Mouse (Mus musculus) C2C12 (cell line): ENCODE data around the gene Adcy5. TPM values are rescaled to one million over a fixed set of nuclear protein-coding genes. Genes with fewer than 3 reads are reported as not detected.

ENCODE experiments used
- H3K27me3 ChIP-seq: one replicate; pipeline ENCODE4 v1.6.1; 2011; ENCODE audit not compliant: control insufficient read depth, insufficient read depth, insufficient read length
- H3K36me3 ChIP-seq: one replicate; pipeline ENCODE4 v1.6.1; 2011; ENCODE audit not compliant: control insufficient read depth, insufficient read depth
- H3K4me3 ChIP-seq: one replicate; pipeline ENCODE4 v1.5.1; 2011; ENCODE audit warnings: mild to moderate bottlenecking, control low read depth; ENCODE audit not compliant: poor library complexity, insufficient read depth, severe bottlenecking
- H3K79me2 ChIP-seq: one replicate; pipeline ENCODE4 v1.6.1; 2011; ENCODE audit not compliant: control insufficient read depth, insufficient read depth
- H3K79me3 ChIP-seq: one replicate; pipeline ENCODE4 v1.6.1; 2011; ENCODE audit warnings: low read depth, control low read depth
- H3ac ChIP-seq: one replicate; pipeline ENCODE3; 2011; ENCODE audit warnings: low read depth; ENCODE audit not compliant: control insufficient read depth, insufficient read length
- CEBPB ChIP-seq: IDR thresholded peaks from one replicate; pipeline ENCODE4 v1.6.1; 2011; ENCODE audit warnings: low read depth, mild to moderate bottlenecking, control low read depth, moderate library complexity
- CTCF ChIP-seq: IDR thresholded peaks from one replicate; pipeline ENCODE4 v1.5.1; 2011; ENCODE audit not compliant: control insufficient read depth, insufficient read depth, insufficient read length
- FOSL1 ChIP-seq: IDR thresholded peaks from one replicate; pipeline ENCODE4 v1.8.0; 2011; ENCODE audit warnings: mild to moderate bottlenecking, low read length; ENCODE audit not compliant: poor library complexity, insufficient read depth, severe bottlenecking
- MAX ChIP-seq: IDR thresholded peaks from one replicate; pipeline ENCODE4 v1.6.1; 2011; ENCODE audit warnings: mild to moderate bottlenecking, control low read depth
- MYOD1 ChIP-seq: IDR thresholded peaks from one replicate; pipeline ENCODE4 v1.6.1; 2011; ENCODE audit warnings: low read depth; ENCODE audit not compliant: control insufficient read depth, insufficient read length
- MYOG ChIP-seq: IDR thresholded peaks from one replicate; pipeline ENCODE4 v1.6.1; 2011; ENCODE audit not compliant: control insufficient read depth, insufficient read length; ENCODE audit errors: extremely low read depth
- USF1 ChIP-seq: IDR thresholded peaks from one replicate; pipeline ENCODE4 v1.6.1; 2011; ENCODE audit warnings: low read depth, mild to moderate bottlenecking, control low read depth, moderate library complexity
- polyA plus RNA-seq: library from polyadenylated mRNA; unstranded; fragments of >200 nt; fragmentation: generic; extraction: Trizol; gene quantifications from one replicate; pipeline ENCODE4 v1.2.1, GENCODE M21; 2012; ENCODE audit warnings: missing spikeins

The Adcy5 gene
- polyA plus RNA-seq, 1 experiment: 0.02 TPM

- TF ChIP-seq CTCF: no peak
- no peak for TF ChIP-seq MYOD1
- no peak for TF ChIP-seq FOSL1
- TF ChIP-seq MAX: no peak
- TF ChIP-seq MYOG: no peak
- TF ChIP-seq CEBPB: no peak
- no peak for TF ChIP-seq USF1
- H3K27me3 ChIP-seq: peaks cover 16% of the 10 kb centered on the region
- no peaks in the 10 kb centered on the region for H3K79me3 ChIP-seq
Measured at GRCm38 (mm10) chr16:35239318-35239965, 84.8 kb downstream of the Adcy5 start.

GRCm38 (mm10) chr16:35239966-35240730, 85.5 kb downstream of the Adcy5 start:
- H3K79me3 ChIP-seq: no peaks in the 10 kb centered on the region
- no peaks in the 10 kb centered on the region for H3K36me3 ChIP-seq
- TF ChIP-seq MAX (no peak), CEBPB (no peak), USF1 (no peak)
- no peak overlapping the region for H3ac ChIP-seq
- peaks cover 13% of the 10 kb centered on the region for H3K27me3 ChIP-seq
- no peak overlapping the region for H3K4me3 ChIP-seq
- H3K79me2 ChIP-seq: no peaks in the 10 kb centered on the region

More at GRCm38 (mm10) chr16:35239318-35239965, 84.8 kb downstream of the Adcy5 start:
- H3ac ChIP-seq: no peak overlapping the region
- H3K36me3 ChIP-seq: no peaks in the 10 kb centered on the region
- no peak overlapping the region for H3K4me3 ChIP-seq
- no peaks in the 10 kb centered on the region for H3K79me2 ChIP-seq

GRCm38 (mm10) chr16:35247364-35247763, 92.7 kb downstream of the Adcy5 start:
- Histone ChIP-seq H3K79me2 (no peaks in the 10 kb centered on the region), H3K27me3 (no peaks in the 10 kb centered on the region), H3ac (no peak overlapping the region), H3K36me3 (no peaks in the 10 kb centered on the region), H3K79me3 (no peaks in the 10 kb centered on the region), H3K4me3 (no peak overlapping the region)
- TF ChIP-seq CTCF (no peak), MYOD1 (no peak), MAX (no peak), FOSL1 (no peak), USF1 (no peak), MYOG (no peak), CEBPB (no peak)

- no peak overlapping the region for H3ac ChIP-seq
- no peaks in the 10 kb centered on the region for H3K36me3 ChIP-seq
- no peaks in the 10 kb centered on the region for H3K27me3 ChIP-seq
- no peak overlapping the region for H3K4me3 ChIP-seq
- H3K79me2 ChIP-seq: no peaks in the 10 kb centered on the region
- no peaks in the 10 kb centered on the region for H3K79me3 ChIP-seq
- TF ChIP-seq USF1 (peak; percentile 68), CTCF (no peak)
Measured at GRCm38 (mm10) chr16:35248825-35249224, 94.1 kb downstream of the Adcy5 start.

DNA sequence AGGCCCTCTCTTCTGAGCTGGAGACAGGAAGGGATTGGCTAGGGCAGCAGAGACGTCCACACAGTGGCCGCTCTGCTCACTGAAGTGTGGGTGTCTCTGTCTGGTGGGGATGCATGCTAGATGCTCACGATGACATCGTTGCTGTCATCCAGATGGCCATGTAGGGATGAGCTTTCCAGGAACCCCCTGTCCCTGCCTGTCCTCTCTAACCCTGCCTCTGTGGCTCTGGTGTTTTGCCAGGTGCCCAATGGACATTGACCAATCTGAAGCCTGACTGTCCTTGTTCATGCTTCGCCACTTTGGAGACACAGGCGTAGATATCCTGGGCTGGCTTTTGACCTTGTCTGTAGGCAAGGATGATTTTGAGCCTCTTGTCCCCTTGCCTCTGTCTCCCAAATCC, 95.1 kb downstream of the Adcy5 start:
- TF ChIP-seq MYOD1: no peak
- TF ChIP-seq CEBPB: no peak
- no peak for TF ChIP-seq MYOG
- no peak for TF ChIP-seq FOSL1
- no peak for TF ChIP-seq CTCF
- TF ChIP-seq USF1: no peak
- TF ChIP-seq MAX: no peak
- no peaks in the 10 kb centered on the region for H3K27me3 ChIP-seq
- H3K4me3 ChIP-seq: no peak overlapping the region
- no peaks in the 10 kb centered on the region for H3K79me3 ChIP-seq
- no peaks in the 10 kb centered on the region for H3K36me3 ChIP-seq
- no peak overlapping the region for H3ac ChIP-seq
- H3K79me2 ChIP-seq: no peaks in the 10 kb centered on the region

GRCm38 (mm10) chr16:35251690-35252089, 97.0 kb downstream of the Adcy5 start:
- Histone ChIP-seq H3K4me3 (no peak overlapping the region), H3K79me3 (no peaks in the 10 kb centered on the region), H3ac (no peak overlapping the region), H3K27me3 (no peaks in the 10 kb centered on the region), H3K36me3 (no peaks in the 10 kb centered on the region), H3K79me2 (no peaks in the 10 kb centered on the region)
- no peak for TF ChIP-seq MYOG
- TF ChIP-seq FOSL1: no peak
- TF ChIP-seq MYOD1: no peak
- TF ChIP-seq CTCF: no peak
- no peak for TF ChIP-seq CEBPB
- no peak for TF ChIP-seq MAX
- TF ChIP-seq USF1: no peak
